Mouse (Mus musculus): ENCODE results near the gene Gns. TPM values are rescaled to one million over a fixed set of nuclear protein-coding genes. Genes with fewer than 3 reads are reported as not detected.

Gene Gns
- polyA plus RNA-seq, 1 experiment from 2014 or later = 41.4 TPM

GRCm38 (mm10) chr10:121368783-121369465 is 4.0 kb downstream of the Gns start:
- TF ChIP-seq EP300 (IDR thresholded peaks at IDR 0.05) = no peak
- no peak for TF ChIP-seq CTCF (IDR thresholded peaks at IDR 0.05)
- H3K27me3 ChIP-seq (replicated peaks; ENCODE audit: insufficient read depth, low read length) = no peaks in the 10 kb centered on the region
- no peak overlapping the region for H3K27ac ChIP-seq (ENCODE audit: low read length)
- no peak overlapping the region for H3K4me2 ChIP-seq (replicated peaks; ENCODE audit: low read depth, low read length)
- peaks cover 6% of the 10 kb centered on the region; the same call in 1 of the 2 replicates for H3K36me3 ChIP-seq (ENCODE audit: insufficient read depth, low read length)
- peaks cover 8% of the 10 kb centered on the region; the same call in 1 of the 2 replicates for H3K4me1 ChIP-seq (ENCODE audit: insufficient read depth, low read depth, low read length)
- no peak overlapping the region for H3K4me3 ChIP-seq (ENCODE audit: low read depth, low read length)
- peak; percentile 79 for DNase-seq (ENCODE audit: low spot score)
- no peak for ATAC-seq
- H3K9ac ChIP-seq (replicated peaks; ENCODE audit: low read depth) = no peak overlapping the region
- WGBS = 68% methylated on average over 18 of the region's 18 CpGs
- H3K9me3 ChIP-seq (ENCODE audit: low read length) = no peaks in the 10 kb centered on the region

- Histone ChIP-seq H3K4me2 (replicated peaks; ENCODE audit: low read depth, low read length) (no peak overlapping the region), H3K4me1 (ENCODE audit: insufficient read depth, low read depth, low read length) (no peaks in the 10 kb centered on the region), H3K4me3 (ENCODE audit: low read depth, low read length) (no peak overlapping the region), H3K9ac (replicated peaks; ENCODE audit: low read depth) (no peak overlapping the region), H3K27ac (ENCODE audit: low read length) (no peak overlapping the region), H3K9me3 (ENCODE audit: low read length) (no peaks in the 10 kb centered on the region), H3K27me3 (replicated peaks; ENCODE audit: insufficient read depth, low read length) (no peaks in the 10 kb centered on the region), H3K36me3 (ENCODE audit: insufficient read depth, low read length) (peaks cover 13% of the 10 kb centered on the region; the same call in 1 of the 2 replicates)
- 92% methylated on average over 6 of the region's 6 CpGs for WGBS
- ATAC-seq (no peak), DNase-seq (ENCODE audit: low spot score) (no peak)
- TF ChIP-seq EP300 (IDR thresholded peaks at IDR 0.05) = no peak
- peak; percentile 49 for TF ChIP-seq CTCF (IDR thresholded peaks at IDR 0.05)
Observed at GRCm38 (mm10) chr10:121370777-121371176, 5.9 kb downstream of the Gns start.

GRCm38 (mm10) chr10:121374013-121374412 is 9.1 kb downstream of the Gns start:
- H3K27ac ChIP-seq (ENCODE audit: low read length) = no peak overlapping the region
- DNase-seq (ENCODE audit: low spot score) (no peak), ATAC-seq (0 out of 2 replicates have a peak, but pooled peaks have one; percentile 10)
- H3K9ac ChIP-seq (replicated peaks; ENCODE audit: low read depth) = no peak overlapping the region
- no peaks in the 10 kb centered on the region for H3K4me1 ChIP-seq (ENCODE audit: insufficient read depth, low read depth, low read length)
- H3K4me3 ChIP-seq (ENCODE audit: low read depth, low read length) = no peak overlapping the region
- 70% methylated on average over 12 of the region's 12 CpGs for WGBS
- peaks cover 35% of the 10 kb centered on the region for H3K36me3 ChIP-seq (ENCODE audit: insufficient read depth, low read length)
- no peaks in the 10 kb centered on the region for H3K27me3 ChIP-seq (replicated peaks; ENCODE audit: insufficient read depth, low read length)
- no peaks in the 10 kb centered on the region for H3K9me3 ChIP-seq (ENCODE audit: low read length)
- TF ChIP-seq CTCF (IDR thresholded peaks at IDR 0.05) (no peak), EP300 (IDR thresholded peaks at IDR 0.05) (no peak)
- H3K4me2 ChIP-seq (replicated peaks; ENCODE audit: low read depth, low read length) = no peak overlapping the region

- no peaks in the 10 kb centered on the region for H3K9me3 ChIP-seq (ENCODE audit: low read length)
- no peak overlapping the region for H3K9ac ChIP-seq (replicated peaks; ENCODE audit: low read depth)
- no peaks in the 10 kb centered on the region for H3K27me3 ChIP-seq (replicated peaks; ENCODE audit: insufficient read depth, low read length)
- no peak overlapping the region for H3K4me2 ChIP-seq (replicated peaks; ENCODE audit: low read depth, low read length)
- DNase-seq (ENCODE audit: low spot score) (peak; percentile 51), ATAC-seq (peak; percentile 66)
- WGBS = 83% methylated on average over 17 of the region's 17 CpGs
- TF ChIP-seq CTCF (IDR thresholded peaks at IDR 0.05) = no peak
- peak; percentile 54; the same call in 1 of the 2 replicates for TF ChIP-seq EP300 (IDR thresholded peaks at IDR 0.05)
- H3K36me3 ChIP-seq (ENCODE audit: insufficient read depth, low read length) = peaks cover 42% of the 10 kb centered on the region
- no peak overlapping the region for H3K4me3 ChIP-seq (ENCODE audit: low read depth, low read length)
- no peak overlapping the region for H3K27ac ChIP-seq (ENCODE audit: low read length)
- no peaks in the 10 kb centered on the region for H3K4me1 ChIP-seq (ENCODE audit: insufficient read depth, low read depth, low read length)
Observed at GRCm38 (mm10) chr10:121374693-121375620, 10.1 kb downstream of the Gns start.

GRCm38 (mm10) chr10:121375649-121376493 is 11.0 kb downstream of the Gns start:
- no peaks in the 10 kb centered on the region for H3K27me3 ChIP-seq (replicated peaks; ENCODE audit: insufficient read depth, low read length)
- TF ChIP-seq CTCF (IDR thresholded peaks at IDR 0.05) (no peak), EP300 (IDR thresholded peaks at IDR 0.05) (no peak)
- DNase-seq (ENCODE audit: low spot score) (peak; percentile 24), ATAC-seq (peak; percentile 25; the same call in 1 of the 2 replicates)
- no peak overlapping the region for H3K4me3 ChIP-seq (ENCODE audit: low read depth, low read length)
- H3K9ac ChIP-seq (replicated peaks; ENCODE audit: low read depth) = no peak overlapping the region
- no peaks in the 10 kb centered on the region for H3K9me3 ChIP-seq (ENCODE audit: low read length)
- H3K36me3 ChIP-seq (ENCODE audit: insufficient read depth, low read length) = peaks cover 45% of the 10 kb centered on the region
- H3K27ac ChIP-seq (ENCODE audit: low read length) = peak overlapping the region; percentile 15; the same call in 1 of the 2 replicates
- H3K4me1 ChIP-seq (ENCODE audit: insufficient read depth, low read depth, low read length) = no peaks in the 10 kb centered on the region
- 73% methylated on average over 24 of the region's 24 CpGs for WGBS
- no peak overlapping the region for H3K4me2 ChIP-seq (replicated peaks; ENCODE audit: low read depth, low read length)

All from lung, postnatal 0 days (tissue).